Mouse (Mus musculus): ENCODE measurements around the gene Cacnb2. TPM values are rescaled to one million over a fixed set of nuclear protein-coding genes. Genes with fewer than 3 reads are reported as not detected.

Gene Cacnb2
- total and polyA plus RNA-seq, 3 experiments = 32.7 to 77.9 (median 72.2) TPM

- DNase-seq = peak in 1 of 2 experiments; percentile 61
- intact Hi-C loops (cut with DNase I) = no loop called here
- WGBS = 51% methylated on average over 3 of the region's 3 CpGs
- peaks cover 17% of the 10 kb centered on the region for H3K36me3 ChIP-seq (ENCODE audit: control insufficient read depth, insufficient read depth, low read length)
- no peak overlapping the region for H3K9ac ChIP-seq (ENCODE audit: low read depth, low read length)
- no peaks in the 10 kb centered on the region for H3K27me3 ChIP-seq (ENCODE audit: control insufficient read depth, insufficient read depth, low read length)
- no peaks in the 10 kb centered on the region for H3K79me2 ChIP-seq (replicated peaks; ENCODE audit: control insufficient read depth, insufficient read depth, low read length)
- H3K4me3 ChIP-seq = no peak overlapping the region
- H3K4me1 ChIP-seq (ENCODE audit: control insufficient read depth, insufficient read depth, low read length) = peaks cover 4% of the 10 kb centered on the region
- H3K27ac ChIP-seq = peak overlapping the region; percentile 45
- no peak for TF ChIP-seq EP300 (IDR thresholded peaks at IDR 0.05; ENCODE audit: insufficient read depth, low read depth, low read length)
- no peak for TF ChIP-seq POLR2A (IDR thresholded peaks at IDR 0.05; ENCODE audit: insufficient read depth, low read depth, low read length)
- TF ChIP-seq CTCF (IDR thresholded peaks at IDR 0.05) = no peak
These were observed 327.0 kb downstream of the Cacnb2 start for GRCm38 (mm10) chr2:14929866-14930265.

GRCm38 (mm10) chr2:14931968-14932367 is 329.1 kb downstream of the Cacnb2 start:
- H3K27ac ChIP-seq = no peak overlapping the region; the same call in 1 of the 2 replicates
- TF ChIP-seq CTCF (IDR thresholded peaks at IDR 0.05) (no peak), EP300 (IDR thresholded peaks at IDR 0.05; ENCODE audit: insufficient read depth, low read depth, low read length) (no peak), POLR2A (IDR thresholded peaks at IDR 0.05; ENCODE audit: insufficient read depth, low read depth, low read length) (no peak)
- DNase-seq = no peak
- WGBS = 62% methylated on average over 2 of the region's 2 CpGs
- peaks cover 8% of the 10 kb centered on the region for H3K4me1 ChIP-seq (ENCODE audit: control insufficient read depth, insufficient read depth, low read length)
- no peak overlapping the region for H3K9ac ChIP-seq (ENCODE audit: low read depth, low read length)
- H3K27me3 ChIP-seq (ENCODE audit: control insufficient read depth, insufficient read depth, low read length) = no peaks in the 10 kb centered on the region
- no peaks in the 10 kb centered on the region for H3K79me2 ChIP-seq (replicated peaks; ENCODE audit: control insufficient read depth, insufficient read depth, low read length)
- H3K36me3 ChIP-seq (ENCODE audit: control insufficient read depth, insufficient read depth, low read length) = peaks cover 23% of the 10 kb centered on the region
- no peak overlapping the region for H3K4me3 ChIP-seq
- intact Hi-C loops (cut with DNase I) = no loop called here

- Histone ChIP-seq H3K27ac (peak overlapping the region; percentile 59), H3K4me3 (no peak overlapping the region), H3K4me1 (ENCODE audit: control insufficient read depth, insufficient read depth, low read length) (peaks cover 6% of the 10 kb centered on the region; the same call in 1 of the 2 replicates), H3K36me3 (ENCODE audit: control insufficient read depth, insufficient read depth, low read length) (peaks cover 13% of the 10 kb centered on the region), H3K27me3 (ENCODE audit: control insufficient read depth, insufficient read depth, low read length) (no peaks in the 10 kb centered on the region), H3K9ac (ENCODE audit: low read depth, low read length) (no peak overlapping the region), H3K79me2 (replicated peaks; ENCODE audit: control insufficient read depth, insufficient read depth, low read length) (no peaks in the 10 kb centered on the region)
- intact Hi-C loops (cut with DNase I) = loop anchor here (2.0 kb wide), 1 partner anchor 112 kb away; no protein-coding TSS in a partner anchor
- 51% methylated on average over 8 of the region's 8 CpGs for WGBS
- no peak for TF ChIP-seq POLR2A (IDR thresholded peaks at IDR 0.05; ENCODE audit: insufficient read depth, low read depth, low read length)
- no peak for TF ChIP-seq EP300 (IDR thresholded peaks at IDR 0.05; ENCODE audit: insufficient read depth, low read depth, low read length)
- DNase-seq = peak in 1 of 2 experiments; percentile 58
These were observed 333.6 kb downstream of the Cacnb2 start for GRCm38 (mm10) chr2:14936492-14936891.

- Histone ChIP-seq H3K36me3 (ENCODE audit: control insufficient read depth, insufficient read depth, low read length) (no peaks in the 10 kb centered on the region), H3K4me3 (no peak overlapping the region), H3K27me3 (ENCODE audit: control insufficient read depth, insufficient read depth, low read length) (no peaks in the 10 kb centered on the region), H3K27ac (no peak overlapping the region), H3K4me1 (ENCODE audit: control insufficient read depth, insufficient read depth, low read length) (no peaks in the 10 kb centered on the region; the same call in 1 of the 2 replicates), H3K9ac (ENCODE audit: low read depth, low read length) (no peak overlapping the region), H3K79me2 (replicated peaks; ENCODE audit: control insufficient read depth, insufficient read depth, low read length) (no peaks in the 10 kb centered on the region)
- intact Hi-C loops (cut with DNase I) = no loop called here
- TF ChIP-seq POLR2A (IDR thresholded peaks at IDR 0.05; ENCODE audit: insufficient read depth, low read depth, low read length) = no peak
- TF ChIP-seq EP300 (IDR thresholded peaks at IDR 0.05; ENCODE audit: insufficient read depth, low read depth, low read length) = no peak
- TF ChIP-seq CTCF (IDR thresholded peaks at IDR 0.05) = no peak
- DNase-seq = no peak
- 88% methylated on average over 4 of the region's 4 CpGs for WGBS
These were observed 339.4 kb downstream of the Cacnb2 start for GRCm38 (mm10) chr2:14942261-14942660.

DNA sequence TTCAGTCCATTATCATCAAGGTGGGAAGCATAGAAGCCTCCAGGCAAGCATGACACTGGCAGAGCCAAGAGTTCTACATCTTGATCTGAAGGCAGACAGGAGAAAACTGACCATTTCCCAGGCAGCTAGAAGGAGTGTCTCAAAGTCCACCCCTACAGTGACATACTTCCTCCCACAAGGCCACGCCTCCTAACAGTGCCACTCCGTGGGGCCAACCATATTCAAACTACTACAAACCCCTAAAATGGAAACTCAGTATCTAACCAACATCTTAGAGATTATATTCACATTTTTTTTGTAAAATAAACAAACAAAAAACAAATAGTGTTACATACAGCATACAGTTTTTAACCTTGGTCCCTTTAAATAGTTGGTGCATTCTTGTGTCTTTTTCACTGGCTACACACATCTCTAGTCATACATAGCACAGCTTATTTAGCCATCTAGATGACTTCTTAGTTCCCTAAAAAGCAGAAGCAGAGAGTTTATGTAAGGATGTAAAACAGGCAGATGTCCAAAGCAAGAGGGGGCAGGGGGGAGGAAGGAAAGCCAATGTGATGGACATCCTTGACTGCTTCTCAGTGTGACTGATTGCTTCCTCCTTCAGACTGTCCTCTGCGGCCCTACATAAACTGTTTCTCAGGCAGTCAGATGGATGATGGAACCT is 340.9 kb downstream of the Cacnb2 start:
- intact Hi-C loops (cut with DNase I) = no loop called here
- no peak overlapping the region for H3K4me3 ChIP-seq
- H3K9ac ChIP-seq (ENCODE audit: low read depth, low read length) = no peak overlapping the region
- 69% methylated on average over 3 of the region's 3 CpGs for WGBS
- no peaks in the 10 kb centered on the region for H3K4me1 ChIP-seq (ENCODE audit: control insufficient read depth, insufficient read depth, low read length)
- no peak overlapping the region for H3K27ac ChIP-seq
- H3K79me2 ChIP-seq (replicated peaks; ENCODE audit: control insufficient read depth, insufficient read depth, low read length) = no peaks in the 10 kb centered on the region
- no peaks in the 10 kb centered on the region for H3K36me3 ChIP-seq (ENCODE audit: control insufficient read depth, insufficient read depth, low read length)
- no peak for DNase-seq
- TF ChIP-seq POLR2A (IDR thresholded peaks at IDR 0.05; ENCODE audit: insufficient read depth, low read depth, low read length) = no peak
- TF ChIP-seq CTCF (IDR thresholded peaks at IDR 0.05) = no peak
- TF ChIP-seq EP300 (IDR thresholded peaks at IDR 0.05; ENCODE audit: insufficient read depth, low read depth, low read length) = no peak
- H3K27me3 ChIP-seq (ENCODE audit: control insufficient read depth, insufficient read depth, low read length) = no peaks in the 10 kb centered on the region

DNA sequence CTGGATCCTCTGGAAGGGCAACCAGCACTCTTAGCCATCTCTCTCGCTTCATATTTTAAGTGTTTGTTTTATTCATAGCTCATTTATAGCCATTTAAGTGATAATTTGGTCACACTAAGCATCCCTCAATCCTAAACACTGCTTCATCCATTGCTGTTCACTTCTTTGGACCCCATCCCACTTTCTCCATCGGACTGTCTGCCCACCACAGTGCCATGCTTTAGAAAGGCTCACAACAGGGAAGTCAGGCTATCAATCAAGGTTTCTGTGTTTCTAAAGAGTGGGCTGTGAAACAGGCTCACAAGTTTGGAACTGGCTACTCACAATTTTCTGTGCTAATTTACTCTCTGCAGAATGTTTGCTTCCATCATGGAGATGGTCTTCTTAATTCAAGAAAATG is 350.2 kb downstream of the Cacnb2 start:
- intact Hi-C loops (cut with DNase I) = no loop called here

More for the DNA sequence above, 350.2 kb downstream of the Cacnb2 start:
- Histone ChIP-seq H3K36me3 (ENCODE audit: control insufficient read depth, insufficient read depth, low read length) (peaks cover 3% of the 10 kb centered on the region; the same call in 1 of the 2 replicates), H3K27ac (no peak overlapping the region), H3K4me1 (ENCODE audit: control insufficient read depth, insufficient read depth, low read length) (no peaks in the 10 kb centered on the region; the same call in 1 of the 2 replicates), H3K79me2 (replicated peaks; ENCODE audit: control insufficient read depth, insufficient read depth, low read length) (0 out of 2 replicates have a peak, but pooled peaks cover 2% of the 10 kb centered on the region), H3K9ac (ENCODE audit: low read depth, low read length) (no peak overlapping the region), H3K27me3 (ENCODE audit: control insufficient read depth, insufficient read depth, low read length) (no peaks in the 10 kb centered on the region), H3K4me3 (no peak overlapping the region)
- WGBS = 82% methylated on average over 2 of the region's 2 CpGs
- DNase-seq = no peak
- no peak for TF ChIP-seq POLR2A (IDR thresholded peaks at IDR 0.05; ENCODE audit: insufficient read depth, low read depth, low read length)
- TF ChIP-seq EP300 (IDR thresholded peaks at IDR 0.05; ENCODE audit: insufficient read depth, low read depth, low read length) = no peak
- TF ChIP-seq CTCF (IDR thresholded peaks at IDR 0.05) = no peak
